Mouse (Mus musculus): ENCODE results near the gene Sbk1. TPM values are rescaled to one million over a fixed set of nuclear protein-coding genes. Genes with fewer than 3 reads are reported as not detected.
"Not testable (repeated sequence)": the region's sequence is repeated elsewhere in the genome, so short reads cannot be mapped to it uniquely, and the experiment has no call there.

Sbk1 gene
- total RNA-seq, 1 experiment from 2014 or later = 109 TPM

DNA sequence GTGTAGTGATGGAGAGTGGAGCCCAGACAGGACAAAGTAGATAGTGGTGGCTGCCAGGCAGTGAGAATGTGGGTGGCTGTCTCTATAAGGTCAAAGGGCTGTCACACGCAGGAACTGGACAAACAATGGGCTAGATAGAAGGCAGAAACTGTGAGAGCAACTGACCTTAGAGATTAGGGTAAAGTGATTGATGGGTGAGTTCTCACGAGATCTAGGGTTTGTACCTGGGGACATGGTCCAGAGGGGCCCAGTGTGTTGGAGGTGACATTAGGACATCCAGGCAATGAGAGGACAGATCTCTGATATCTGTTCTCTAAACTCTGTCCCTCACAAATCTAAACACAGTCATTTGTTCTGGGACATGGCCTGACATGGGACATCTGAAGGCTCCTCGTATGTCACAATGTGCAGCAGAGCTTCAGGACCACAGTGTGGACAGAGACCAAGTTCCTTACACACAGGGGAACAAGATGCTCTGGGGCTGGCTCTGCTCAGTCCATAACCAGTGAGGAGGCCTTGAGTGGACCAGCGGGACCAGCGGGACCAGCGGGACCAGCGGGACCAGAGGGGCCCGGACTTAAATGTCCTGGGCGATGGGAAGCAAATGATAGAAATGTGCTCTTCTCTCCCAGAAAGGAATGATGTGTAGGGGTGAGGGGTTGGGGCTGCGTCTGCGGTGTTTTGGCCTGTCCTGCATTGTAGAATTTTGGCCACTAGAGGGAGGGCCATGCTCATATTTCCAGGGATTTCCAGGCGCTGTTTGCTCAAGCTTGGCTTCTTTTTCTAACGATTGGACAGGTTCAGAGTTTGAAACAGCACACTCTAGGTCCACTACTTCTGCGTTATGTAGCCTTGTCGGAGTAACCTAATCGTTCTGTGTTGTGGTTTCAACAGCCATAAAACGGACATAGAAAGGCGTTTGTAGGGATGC, 11.9 kb upstream of the Sbk1 start:
- peak; percentile 84 for ATAC-seq (ENCODE audit: extremely low read depth, insufficient number of reproducible peaks, low FRiP score, poor library complexity, severe bottlenecking)

DNA sequence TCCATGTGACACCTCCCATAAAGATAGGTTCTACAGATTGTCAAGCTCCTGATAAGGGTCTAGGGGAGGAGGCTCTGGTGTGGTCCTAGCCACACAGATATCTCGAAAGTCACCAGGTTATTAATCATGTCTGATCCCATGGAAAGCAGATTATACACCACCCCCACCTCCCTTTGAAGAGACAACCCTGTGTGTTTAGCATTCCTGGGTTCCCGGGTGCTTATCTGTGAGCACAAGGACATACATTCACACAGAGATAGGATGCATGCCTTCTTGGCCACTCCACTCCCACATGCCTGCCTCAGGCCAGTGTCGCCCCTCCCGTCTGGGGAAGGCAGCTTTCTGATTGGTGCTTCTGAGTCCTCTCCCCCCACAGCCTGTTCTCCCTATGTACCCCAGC, 10.6 kb upstream of the Sbk1 start:
- no peak for ATAC-seq (ENCODE audit: extremely low read depth, insufficient number of reproducible peaks, low FRiP score, poor library complexity, severe bottlenecking)

DNA sequence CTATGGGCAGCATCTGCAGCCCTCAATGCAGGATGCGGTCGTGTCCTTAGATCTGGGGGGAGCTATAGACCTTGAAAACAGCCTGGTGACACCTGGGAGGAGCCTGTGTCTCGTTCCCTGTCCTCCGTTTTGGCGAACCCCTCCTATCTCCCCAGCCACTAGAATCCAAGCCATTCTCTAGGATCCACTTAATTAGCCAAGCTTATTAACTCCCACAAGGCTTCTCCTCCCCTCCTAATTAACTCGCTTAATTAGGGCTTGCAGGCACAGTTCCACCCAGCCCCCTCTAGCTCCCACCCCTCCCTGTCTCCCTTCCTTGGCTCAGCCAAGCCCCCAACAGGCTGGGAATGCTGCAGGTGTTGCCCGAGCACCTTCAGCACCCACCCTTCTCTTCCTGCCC, 8.5 kb upstream of the Sbk1 start:
- ATAC-seq (ENCODE audit: extremely low read depth, insufficient number of reproducible peaks, low FRiP score, poor library complexity, severe bottlenecking) = no peak

DNA sequence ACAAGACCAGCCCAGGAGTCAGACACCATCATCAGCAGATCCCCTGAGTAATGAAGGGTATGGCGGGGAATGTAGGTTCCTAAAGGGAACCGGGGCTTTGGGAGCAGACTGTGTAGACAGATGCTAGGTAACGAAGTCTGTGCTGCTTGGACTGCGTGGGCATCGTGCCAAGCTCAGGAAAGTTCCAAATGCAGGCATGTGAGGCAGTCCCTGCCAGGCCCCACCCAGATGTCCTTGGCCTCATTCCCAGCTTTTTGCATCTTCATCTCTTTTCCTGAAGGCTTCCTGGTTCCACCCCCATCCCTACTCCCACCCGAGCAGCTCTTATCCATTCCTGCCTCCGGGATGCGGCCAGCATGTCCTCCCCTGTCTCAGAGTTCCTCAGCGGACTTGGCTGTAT, 6.5 kb upstream of the Sbk1 start:
- no peak for ATAC-seq (ENCODE audit: extremely low read depth, insufficient number of reproducible peaks, low FRiP score, poor library complexity, severe bottlenecking)

DNA sequence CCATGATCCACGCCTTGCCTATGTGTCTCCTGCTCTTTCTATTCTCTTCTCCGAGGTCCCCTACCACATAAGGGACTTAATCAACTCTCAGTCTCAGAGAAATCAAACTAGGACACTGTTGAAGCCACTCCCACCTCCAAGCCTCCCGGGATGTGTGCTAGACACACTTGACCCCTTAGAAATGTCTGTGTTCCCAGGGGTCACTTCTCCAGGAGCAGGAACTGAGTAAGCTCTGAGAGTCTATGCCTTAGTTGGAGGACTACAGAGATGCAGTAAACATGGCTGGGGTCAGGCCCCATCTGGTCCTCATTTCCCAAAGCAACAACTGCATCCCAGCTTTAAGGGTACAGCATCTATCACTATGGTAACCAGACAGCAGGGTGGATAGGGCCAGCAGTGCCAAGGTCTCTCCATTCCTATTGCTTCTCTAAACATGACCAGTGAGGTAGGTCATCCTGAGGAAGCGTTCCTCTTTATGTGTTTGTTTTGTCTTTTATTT, 6.0 kb upstream of the Sbk1 start:
- no peak for ATAC-seq (ENCODE audit: extremely low read depth, insufficient number of reproducible peaks, low FRiP score, poor library complexity, severe bottlenecking)

DNA sequence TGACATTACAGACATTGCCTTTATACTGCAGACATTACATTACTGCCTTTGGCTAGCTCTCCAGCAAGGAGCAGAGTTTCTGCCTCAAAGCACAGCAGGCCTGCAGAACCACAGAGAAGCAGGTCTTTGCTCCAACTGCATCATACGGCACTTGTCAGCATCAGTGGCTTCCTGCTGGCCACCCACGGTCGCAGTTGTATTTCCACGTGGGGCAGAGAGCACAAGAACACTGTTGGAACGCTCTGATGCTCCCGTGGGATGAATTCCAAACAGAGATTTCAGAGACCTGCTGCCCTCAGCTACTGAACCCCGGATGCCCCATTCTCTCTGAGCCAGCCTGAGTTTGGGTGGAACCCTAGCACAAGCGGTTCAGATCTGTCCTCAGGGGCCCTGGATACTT, 4.8 kb upstream of the Sbk1 start:
- no peak for ATAC-seq (ENCODE audit: extremely low read depth, insufficient number of reproducible peaks, low FRiP score, poor library complexity, severe bottlenecking)

DNA sequence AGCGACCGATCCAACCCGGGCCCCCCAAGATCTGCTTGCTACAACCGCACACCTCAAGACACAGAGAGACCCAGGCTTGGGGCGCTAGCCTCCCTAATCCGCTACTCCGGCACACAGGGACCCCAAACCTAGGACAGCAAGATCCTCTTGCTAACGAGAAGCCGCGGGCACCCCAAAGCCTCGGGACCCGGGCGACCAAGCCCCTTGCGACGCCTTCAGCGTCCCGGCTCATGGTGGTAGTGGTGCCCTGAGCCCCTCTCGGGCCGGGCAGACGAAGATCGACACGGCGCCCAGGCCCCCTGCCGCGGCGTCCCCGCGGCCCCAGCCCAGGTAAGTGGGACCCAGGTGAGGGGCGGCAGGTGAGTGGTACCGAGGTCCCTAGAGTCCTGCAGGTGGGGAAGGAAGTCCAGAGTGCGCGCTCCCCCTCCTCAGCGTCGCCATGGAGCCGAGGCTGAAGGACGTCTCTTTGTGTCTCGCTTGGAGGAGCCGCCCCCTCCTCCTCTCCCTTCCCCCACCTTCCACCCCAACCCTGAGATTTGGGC, 422 bp downstream of the Sbk1 start:
- no peak for ATAC-seq (ENCODE audit: extremely low read depth, insufficient number of reproducible peaks, low FRiP score, poor library complexity, severe bottlenecking)

DNA sequence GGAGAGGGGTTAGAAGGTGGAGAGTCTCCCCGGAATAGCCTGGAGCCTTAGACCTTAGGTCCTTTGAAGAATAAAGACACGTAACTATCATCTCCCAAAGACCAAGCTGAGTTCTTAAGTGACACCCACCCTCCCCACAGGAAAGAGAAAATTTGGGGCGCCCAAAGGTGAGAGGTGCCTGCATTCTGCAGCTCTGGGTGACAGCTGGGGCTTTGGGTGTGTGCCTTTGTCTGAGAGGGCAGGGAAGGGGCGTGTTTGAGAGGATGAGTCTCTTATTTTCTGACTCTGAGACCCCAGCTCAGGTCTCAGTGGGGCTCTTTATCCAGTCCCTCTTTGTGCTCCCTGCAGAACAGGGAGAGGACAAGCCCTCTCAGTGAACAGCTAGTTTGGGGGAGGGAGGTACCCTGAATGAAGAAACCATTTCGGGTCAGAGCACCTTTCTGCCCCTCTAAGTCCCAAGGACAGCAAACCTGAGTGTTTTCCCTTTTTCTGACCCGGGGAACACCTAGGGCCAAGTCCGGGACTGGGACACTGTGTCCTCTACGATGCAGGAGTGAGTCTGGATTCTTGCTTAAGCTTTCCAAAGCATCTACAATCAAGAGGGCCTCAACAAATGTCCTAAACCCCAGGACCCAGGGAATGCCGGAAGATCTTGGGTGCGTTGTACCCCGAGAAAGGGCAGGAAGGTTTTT, 1.1 kb downstream of the Sbk1 start:
- ATAC-seq (ENCODE audit: extremely low read depth, insufficient number of reproducible peaks, low FRiP score, poor library complexity, severe bottlenecking) = no peak

DNA sequence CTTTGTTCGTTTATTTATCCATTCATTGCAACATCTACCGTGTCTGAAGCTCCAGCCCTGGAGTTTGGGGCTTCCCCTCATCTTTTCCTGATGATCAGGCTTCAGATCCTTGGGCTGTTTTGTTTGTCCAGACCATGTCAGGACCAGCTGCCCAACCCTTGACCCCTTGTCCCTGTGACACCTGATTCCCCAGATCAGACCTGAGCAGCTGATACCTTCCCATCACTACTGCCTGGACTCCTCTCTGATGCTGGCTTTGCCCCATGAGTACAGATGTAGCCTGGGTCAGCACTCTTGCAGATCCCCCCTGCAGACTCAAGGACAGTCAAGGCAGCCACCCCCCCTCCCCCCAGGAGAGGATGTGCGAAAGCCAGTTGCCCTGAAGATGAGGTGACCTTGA, 1.7 kb downstream of the Sbk1 start:
- no peak for ATAC-seq (ENCODE audit: extremely low read depth, insufficient number of reproducible peaks, low FRiP score, poor library complexity, severe bottlenecking)

DNA sequence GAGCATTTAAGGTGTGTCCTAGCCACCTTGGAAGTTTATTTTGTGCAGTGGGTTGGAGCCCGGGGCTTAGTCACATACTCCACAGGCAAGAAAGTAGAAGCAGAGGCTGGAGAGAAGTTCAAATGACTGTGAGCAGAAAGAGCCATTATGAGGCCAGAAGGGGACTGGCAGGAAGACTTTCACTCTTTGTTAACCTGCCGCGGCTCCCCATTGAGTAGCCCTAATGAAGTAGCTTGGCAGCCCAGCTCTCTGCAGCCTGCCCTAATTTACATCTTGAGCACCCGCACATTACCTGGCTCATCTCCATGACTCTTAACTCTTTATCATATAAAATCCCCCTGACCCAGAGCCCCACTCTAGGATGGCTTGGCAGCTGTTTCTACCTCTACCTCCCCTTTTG, 2.2 kb downstream of the Sbk1 start:
- ATAC-seq (ENCODE audit: extremely low read depth, insufficient number of reproducible peaks, low FRiP score, poor library complexity, severe bottlenecking) = no peak

DNA sequence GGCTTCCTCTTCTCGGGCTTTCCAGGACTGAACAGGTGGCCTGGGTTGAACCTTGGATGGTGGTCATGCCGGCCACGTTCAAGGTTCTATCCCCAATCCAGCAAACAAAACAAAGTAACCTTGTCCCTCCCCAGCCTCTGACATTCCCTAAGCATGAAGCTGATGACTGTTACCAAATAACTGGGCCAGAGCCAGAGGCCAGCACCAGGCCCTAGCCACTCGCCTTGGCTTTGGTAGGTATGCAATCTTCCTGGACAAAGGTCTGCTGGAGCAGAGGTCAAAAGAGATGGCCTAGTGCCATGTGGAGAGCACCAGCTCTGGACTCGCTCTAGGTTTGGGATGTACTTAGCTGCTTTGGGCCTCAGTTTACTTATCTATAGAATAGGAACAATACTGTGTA, 3.3 kb downstream of the Sbk1 start:
- ATAC-seq (ENCODE audit: extremely low read depth, insufficient number of reproducible peaks, low FRiP score, poor library complexity, severe bottlenecking) = no peak

DNA sequence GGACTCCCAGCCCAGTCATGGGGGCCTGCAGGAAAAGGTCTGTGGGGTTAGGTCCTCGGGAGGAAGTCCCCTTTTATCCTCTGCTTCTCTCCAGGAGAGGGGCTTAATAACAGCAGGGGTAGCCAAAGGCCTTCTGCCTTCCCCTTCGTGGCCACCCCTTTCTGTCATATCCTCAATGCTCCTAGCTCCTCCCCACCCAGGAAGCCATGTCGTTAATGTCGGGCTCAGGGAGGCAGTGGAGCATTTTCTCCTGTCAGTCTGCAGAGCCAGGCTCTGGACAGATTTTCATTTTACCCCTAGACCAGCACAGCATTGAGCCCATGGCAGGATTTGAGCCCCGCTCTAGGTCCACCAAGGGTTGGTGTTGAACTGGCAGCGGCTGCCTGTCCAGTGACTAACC, 3.9 kb downstream of the Sbk1 start:
- ATAC-seq (ENCODE audit: extremely low read depth, insufficient number of reproducible peaks, low FRiP score, poor library complexity, severe bottlenecking) = no peak

DNA sequence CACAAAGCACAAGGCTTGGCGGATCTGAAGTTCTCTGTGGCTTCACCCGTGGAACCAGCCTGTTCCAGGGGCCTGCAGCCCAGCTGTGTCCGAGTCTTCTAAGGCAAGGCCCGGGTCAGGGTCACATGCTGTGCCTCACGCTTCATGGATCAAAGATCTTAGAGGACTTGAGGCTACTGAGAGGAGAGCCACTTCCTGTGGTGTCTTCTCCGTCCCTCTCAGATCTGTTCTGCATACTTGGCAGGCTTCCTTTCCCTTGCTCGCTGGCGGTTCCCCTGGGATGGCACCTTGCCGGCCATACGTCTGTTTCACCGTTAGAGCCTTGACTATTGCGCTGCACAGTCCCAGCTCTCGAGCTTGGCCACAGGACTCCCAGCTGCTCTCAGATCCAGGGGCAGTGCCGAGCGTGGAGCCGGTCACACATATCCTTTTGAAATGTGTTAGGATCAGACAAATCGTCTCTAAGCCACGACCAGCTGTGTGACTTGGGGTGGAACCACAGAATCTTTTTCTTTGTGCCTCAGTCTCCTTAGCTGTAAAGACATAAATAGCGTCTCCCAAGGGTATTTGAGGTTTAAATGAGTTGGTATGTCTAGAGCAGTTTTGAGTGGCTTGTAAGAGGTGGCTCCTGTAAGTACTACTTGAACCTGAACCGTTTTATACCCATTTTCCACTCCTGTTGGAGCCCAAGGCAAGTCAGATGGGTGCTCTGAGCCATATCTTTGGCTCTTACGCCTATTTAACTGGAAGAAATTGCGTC, 5.3 kb downstream of the Sbk1 start:
- ATAC-seq (ENCODE audit: extremely low read depth, insufficient number of reproducible peaks, low FRiP score, poor library complexity, severe bottlenecking) = no peak; the same call in 1 of the 2 replicates

DNA sequence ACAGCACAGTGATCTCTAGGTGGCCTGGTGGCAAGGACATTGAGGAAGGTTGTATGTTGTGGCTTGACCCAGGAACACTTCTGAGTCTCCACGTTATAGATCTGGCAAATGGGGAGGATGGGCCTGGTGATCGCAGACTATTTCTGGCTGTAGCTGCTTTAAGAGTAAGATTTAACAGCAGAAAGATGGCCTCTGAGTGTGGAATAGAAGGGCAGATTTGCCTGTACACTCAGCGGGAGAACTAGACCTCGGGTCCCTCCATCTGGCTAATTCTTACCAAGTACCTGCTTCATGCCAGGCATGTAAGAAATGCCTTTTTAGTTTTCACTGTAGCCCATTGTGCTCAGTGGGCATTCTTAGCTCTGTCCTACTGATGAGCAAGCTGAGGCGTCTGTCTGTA, 6.4 kb downstream of the Sbk1 start:
- no peak for ATAC-seq (ENCODE audit: extremely low read depth, insufficient number of reproducible peaks, low FRiP score, poor library complexity, severe bottlenecking)

DNA sequence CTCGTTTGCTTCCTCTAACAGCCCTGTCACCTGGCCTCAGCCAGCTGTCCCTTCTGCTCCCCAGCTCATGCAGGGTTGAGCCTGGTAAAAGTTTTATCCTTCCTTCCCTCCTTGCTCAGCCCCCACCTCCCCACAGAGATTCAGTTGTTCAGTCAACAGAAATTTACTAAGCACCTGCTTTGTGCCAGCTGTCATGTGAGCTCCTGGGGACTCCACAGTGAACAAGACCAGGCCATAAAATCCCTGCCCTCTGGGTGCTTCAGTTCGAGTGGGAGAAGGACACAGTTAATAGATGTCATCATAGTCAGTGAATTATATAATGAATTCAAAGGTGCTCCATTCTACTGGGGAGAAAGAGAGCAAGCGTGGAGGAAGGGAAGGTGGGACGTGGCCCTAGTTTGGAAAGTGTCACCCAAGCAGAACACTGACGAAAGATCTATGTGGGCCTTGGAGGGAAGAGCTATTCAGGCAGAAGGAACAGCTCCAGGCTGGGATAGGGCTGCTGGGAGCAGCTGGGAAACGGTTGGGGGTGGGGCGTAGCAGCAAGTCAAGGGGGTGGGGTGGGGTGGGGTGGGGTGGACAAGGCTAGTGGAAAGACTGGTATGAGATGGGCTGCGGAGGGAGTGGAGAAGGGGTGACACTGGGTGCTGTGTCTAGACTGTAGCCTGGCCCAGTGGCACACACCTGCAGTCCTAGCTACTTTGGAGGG, 7.5 kb downstream of the Sbk1 start:
- ATAC-seq (ENCODE audit: extremely low read depth, insufficient number of reproducible peaks, low FRiP score, poor library complexity, severe bottlenecking) = no peak

DNA sequence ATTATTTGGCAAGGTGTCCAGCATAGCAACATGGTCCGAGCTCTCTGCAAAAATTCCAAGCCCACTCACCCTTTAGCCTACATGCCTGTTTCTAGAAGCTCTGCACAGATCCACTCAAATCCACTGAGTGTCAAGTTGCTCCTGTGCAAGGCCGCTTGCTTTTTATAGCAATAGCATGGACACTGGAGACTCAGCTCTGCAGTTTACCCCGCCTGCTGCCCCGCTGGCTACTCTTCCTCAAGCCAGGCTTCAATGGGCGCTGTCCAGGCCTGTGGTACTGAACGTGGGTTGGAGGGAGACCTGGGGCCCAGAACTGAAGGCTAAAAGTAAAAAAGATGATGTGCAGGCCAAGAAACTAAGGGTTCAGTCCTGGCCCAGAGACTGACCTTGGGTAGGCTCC, 8.3 kb downstream of the Sbk1 start:
- no peak for ATAC-seq (ENCODE audit: extremely low read depth, insufficient number of reproducible peaks, low FRiP score, poor library complexity, severe bottlenecking)

DNA sequence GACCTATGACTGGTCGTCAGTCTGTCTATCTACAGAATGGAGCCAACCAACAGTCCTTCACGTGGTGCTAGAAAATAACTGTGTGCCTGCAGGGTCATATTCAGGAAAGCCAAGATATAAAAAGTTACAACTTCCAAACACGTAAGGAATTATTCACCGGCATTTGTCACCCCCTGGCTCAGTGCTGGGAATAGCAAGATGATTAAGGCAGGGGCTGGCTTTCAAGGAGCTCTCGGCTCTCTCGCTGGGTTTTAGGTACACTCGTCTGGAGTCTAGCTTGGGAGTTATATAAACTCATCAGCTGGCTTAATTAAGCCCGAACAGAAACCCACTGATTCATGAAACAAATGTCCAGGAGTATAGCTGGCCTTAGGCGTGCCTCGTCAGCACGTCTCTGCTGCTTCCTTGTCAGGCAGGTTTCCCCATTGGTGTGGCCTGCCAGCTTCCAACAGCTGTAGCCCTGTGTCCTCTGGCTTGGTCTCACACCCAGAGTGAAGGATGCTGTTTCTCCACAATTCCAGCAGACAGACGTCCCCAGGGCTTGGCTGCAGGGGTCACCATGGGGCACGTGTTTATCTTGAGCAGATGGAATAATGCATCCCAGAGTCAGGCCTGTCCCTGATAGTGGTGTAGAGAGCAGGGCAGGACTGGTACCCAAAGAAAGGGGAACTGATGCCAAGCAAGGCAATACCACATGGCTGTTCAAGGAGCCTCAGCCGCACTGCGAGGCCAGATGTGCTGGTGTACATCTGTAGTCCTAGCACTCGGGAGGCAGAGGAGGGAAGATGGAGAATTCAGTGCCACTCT, 9.7 kb downstream of the Sbk1 start:
- no peak for ATAC-seq (ENCODE audit: extremely low read depth, insufficient number of reproducible peaks, low FRiP score, poor library complexity, severe bottlenecking)

DNA sequence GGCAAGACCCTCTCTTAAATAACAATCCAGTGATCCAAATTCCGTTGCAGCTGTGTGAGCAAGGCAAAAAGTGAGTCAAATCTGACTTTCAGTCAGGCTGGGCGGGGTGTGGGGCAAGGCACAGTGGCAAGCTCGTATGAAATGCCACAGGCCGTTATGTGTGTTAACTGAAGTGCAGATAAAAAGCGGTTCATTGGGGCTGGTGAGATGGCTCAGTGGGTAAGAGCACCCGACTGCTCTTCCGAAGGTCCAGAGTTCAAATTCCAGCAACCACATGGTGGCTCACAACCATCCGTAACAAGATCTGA, 10.2 kb downstream of the Sbk1 start:
- ATAC-seq (ENCODE audit: extremely low read depth, insufficient number of reproducible peaks, low FRiP score, poor library complexity, severe bottlenecking) = not testable (repeated sequence)
